Mouse (Mus musculus) forebrain, embryonic 14.5 days (tissue): Measurements from ENCODE around the gene Ptges. TPM values are rescaled to one million over a fixed set of nuclear protein-coding genes. Genes with fewer than 3 reads are reported as not detected.
"Not testable (repeated sequence)": the region's sequence is repeated elsewhere in the genome, so short reads cannot be mapped to it uniquely, and the experiment has no call there.

Source experiments
- ATAC-seq: fragments of 200-750 bp; cut with Nextera tagmentation; 2 replicates; pipeline ENCODE4 v1.8.0; 2017; ENCODE audit warnings: mild to moderate bottlenecking, moderate library complexity
- DNase-seq: peaks from one replicate; pipeline ENCODE4 v3.0.0-alpha.2; 2015; ENCODE audit warnings: low spot score
- H3K27ac ChIP-seq: fragments of 300-500 bp; sonication (generic); 2 replicates; pipeline ENCODE4 v1.5.1; 2014; ENCODE audit warnings: low read depth, mild to moderate bottlenecking, control low read depth, low read length, moderate library complexity
- H3K27me3 ChIP-seq: fragments of 300-500 bp; sonication (generic); replicated peaks from 2 replicates; pipeline ENCODE4 v1.6.1; 2014; ENCODE audit warnings: low read length, control low read depth, mixed read lengths; ENCODE audit not compliant: control insufficient read depth, insufficient read depth
- H3K36me3 ChIP-seq: fragments of 300-500 bp; sonication (generic); 2 replicates; pipeline ENCODE4 v1.6.1; 2014; ENCODE audit warnings: low read length, control low read depth; ENCODE audit not compliant: control insufficient read depth, insufficient read depth
- H3K4me1 ChIP-seq: fragments of 300-500 bp; sonication (generic); 2 replicates; pipeline ENCODE4 v1.6.1; 2014; ENCODE audit warnings: antibody characterized with exemption, low read length, control low read depth; ENCODE audit not compliant: control insufficient read depth, insufficient read depth
- H3K4me2 ChIP-seq: fragments of 300-500 bp; sonication (generic); 2 replicates; pipeline ENCODE4 v1.6.1; 2014; ENCODE audit warnings: mild to moderate bottlenecking, control low read depth, low read length
- H3K4me3 ChIP-seq: fragments of 300-500 bp; sonication (generic); 2 replicates; pipeline ENCODE4 v1.5.1; 2014; ENCODE audit warnings: low read depth, low read length, control low read depth
- H3K9ac ChIP-seq: fragments of 300-500 bp; sonication (generic); 2 replicates; pipeline ENCODE4 v1.6.1; 2014; ENCODE audit warnings: mild to moderate bottlenecking, low read length, control low read depth, moderate library complexity
- H3K9me3 ChIP-seq: fragments of 300-500 bp; sonication (generic); replicated peaks from 2 replicates; pipeline ENCODE4 v1.6.1; 2016; ENCODE audit warnings: low read length, control low read depth, mixed read lengths; ENCODE audit not compliant: control insufficient read depth
- WGBS: fragments of 180-500 bp; shearing (Covaris S2); extraction: QIAGEN DNeasy Blood & Tissue Kit; methylation state at CpG from one replicate; pipeline ENCODE4 v1.1.7; 2014; 5-methylcytosine and 5-hydroxymethylcytosine counted together
- polyA plus RNA-seq: library from polyadenylated mRNA; unstranded; fragments of >200 nt; fragmentation: Nextera tagmentation; extraction: Ambion mirVana; gene quantifications from 2 replicates; pipeline ENCODE4 v1.2.1, GENCODE M21; 2014

Gene Ptges
- polyA plus RNA-seq, 1 experiment from 2014 or later: 2.6 TPM

GRCm38 (mm10) chr2:30954797-30955196 lies 25.1 kb upstream of the Ptges start:
- no peaks in the 10 kb centered on the region for H3K27me3 ChIP-seq
- 82% methylated on average over 6 of the region's 6 CpGs for WGBS
- ATAC-seq (no peak), DNase-seq (no peak)
- H3K4me1 ChIP-seq: peaks cover 18% of the 10 kb centered on the region
- no peak overlapping the region for H3K27ac ChIP-seq
- H3K4me2 ChIP-seq: peak overlapping the region; percentile 80
- peaks cover 52% of the 10 kb centered on the region for H3K36me3 ChIP-seq
- H3K4me3 ChIP-seq: no peak overlapping the region
- no peaks in the 10 kb centered on the region for H3K9me3 ChIP-seq
- H3K9ac ChIP-seq: peak overlapping the region; percentile 87; the same call in 1 of the 2 replicates

- Histone ChIP-seq H3K9me3 (no peaks in the 10 kb centered on the region), H3K27ac (peak within 1 kb of the TSS; percentile 86), H3K9ac (peak within 1 kb of the TSS; percentile 87), H3K36me3 (peaks cover 34% of the 10 kb centered on the region), H3K27me3 (no peaks in the 10 kb centered on the region), H3K4me3 (peak within 1 kb of the TSS; percentile 84), H3K4me1 (peaks cover 18% of the 10 kb centered on the region), H3K4me2 (peak within 1 kb of the TSS; percentile 80)
- DNase-seq (peak; percentile 98), ATAC-seq (peak; percentile 95)
- WGBS: under 1% methylated on average over 60 of the region's 60 CpGs
These were observed 23.3 kb upstream of the Ptges start, which contains the start of gene Tor1b for GRCm38 (mm10) chr2:30952824-30953490. Gene Tor1b (plus strand): TSS chr2:30952959.

DNA sequence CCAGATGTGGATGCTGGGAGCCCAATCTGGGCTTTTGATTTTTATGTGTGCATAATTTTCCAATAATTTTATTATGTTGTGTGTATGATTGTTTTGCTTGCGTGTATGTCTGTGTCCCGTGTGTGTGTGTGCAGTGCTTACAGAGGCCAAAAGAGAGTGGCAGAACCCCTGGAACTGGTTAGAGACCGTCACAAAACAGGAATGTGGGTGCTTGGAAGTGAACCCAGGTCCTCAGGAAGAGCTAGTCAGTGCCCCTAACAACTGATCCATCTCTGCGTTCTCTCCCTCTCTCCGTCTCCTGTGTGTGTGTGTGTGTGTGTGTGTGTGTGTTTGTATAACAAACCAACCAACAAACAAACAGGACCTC lies 22.8 kb upstream of the Ptges start:
- no peaks in the 10 kb centered on the region for H3K9me3 ChIP-seq
- peak overlapping the region; percentile 84 for H3K4me3 ChIP-seq
- peak overlapping the region; percentile 80 for H3K4me2 ChIP-seq
- peaks cover 18% of the 10 kb centered on the region for H3K4me1 ChIP-seq
- peak overlapping the region; percentile 86 for H3K27ac ChIP-seq
- DNase-seq (no peak), ATAC-seq (no peak)
- WGBS: 33% methylated on average over 5 of the region's 5 CpGs
- peaks cover 28% of the 10 kb centered on the region for H3K36me3 ChIP-seq
- no peaks in the 10 kb centered on the region for H3K27me3 ChIP-seq
- peak overlapping the region; percentile 25; the same call in 1 of the 2 replicates for H3K9ac ChIP-seq

- H3K27ac ChIP-seq: no peak overlapping the region
- peak; percentile 71; the same call in 1 of the 2 replicates for ATAC-seq
- no peak overlapping the region for H3K9ac ChIP-seq
- no peaks in the 10 kb centered on the region for H3K4me1 ChIP-seq
- no peaks in the 10 kb centered on the region for H3K27me3 ChIP-seq
- peak overlapping the region; percentile 26; the same call in 1 of the 2 replicates for H3K4me2 ChIP-seq
- 28% methylated on average over 16 of the region's 16 CpGs for WGBS
- no peaks in the 10 kb centered on the region for H3K36me3 ChIP-seq
- peak; percentile 88 for DNase-seq
- no peak overlapping the region for H3K4me3 ChIP-seq
- H3K9me3 ChIP-seq: no peaks in the 10 kb centered on the region
These were observed 12.9 kb upstream of the Ptges start for GRCm38 (mm10) chr2:30942603-30943011.

DNA sequence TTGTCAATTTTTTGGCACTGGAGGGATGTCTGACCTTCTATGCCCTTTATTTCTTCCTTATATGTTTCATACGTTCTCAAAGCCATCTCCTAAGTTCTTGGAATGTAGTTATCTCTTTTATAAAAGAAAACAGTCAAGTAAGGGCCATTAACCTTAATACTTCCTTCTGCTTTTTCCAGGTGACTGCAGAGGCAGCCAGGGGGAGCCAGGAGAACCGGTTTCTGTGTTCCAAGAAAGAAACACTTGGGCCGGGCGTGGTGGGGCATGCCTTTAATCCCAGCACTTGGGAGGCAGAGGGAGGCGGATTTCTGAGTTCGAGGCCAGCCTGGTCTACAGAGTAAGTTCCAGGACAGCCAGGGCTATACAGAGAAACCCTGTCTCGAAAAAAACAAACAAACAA lies 12.5 kb upstream of the Ptges start:
- not testable (repeated sequence) for H3K9ac ChIP-seq, H3K27me3 ChIP-seq, H3K27ac ChIP-seq, H3K4me1 ChIP-seq, H3K36me3 ChIP-seq, H3K9me3 ChIP-seq, DNase-seq, ATAC-seq, H3K4me3 ChIP-seq, H3K4me2 ChIP-seq
- 54% methylated on average over 7 of the region's 7 CpGs for WGBS

DNA sequence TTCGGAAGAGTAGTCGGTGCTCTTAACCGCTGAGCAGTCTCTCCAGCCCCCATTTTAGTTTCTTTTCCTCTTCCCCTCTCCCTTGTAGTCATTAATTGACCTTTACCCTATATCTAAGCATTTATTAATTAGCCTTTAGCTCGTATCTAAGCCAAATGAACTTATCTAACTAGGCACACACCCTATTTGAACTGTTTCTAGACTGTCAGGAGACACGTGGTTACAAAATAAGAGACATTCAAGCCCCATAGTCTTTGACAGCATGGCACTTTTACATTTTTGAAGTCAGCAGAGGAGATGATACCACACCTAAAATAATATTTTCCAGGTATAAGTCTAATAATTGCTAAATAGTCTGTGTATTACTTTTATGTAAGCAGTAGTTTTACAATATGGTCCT lies 11.9 kb upstream of the Ptges start:
- H3K9me3 ChIP-seq: no peaks in the 10 kb centered on the region
- H3K9ac ChIP-seq: no peak overlapping the region
- no peak overlapping the region for H3K27ac ChIP-seq
- no peak for DNase-seq
- no peaks in the 10 kb centered on the region for H3K4me1 ChIP-seq
- ATAC-seq: no peak
- WGBS: 92% methylated on average over 5 of the region's 5 CpGs
- no peaks in the 10 kb centered on the region for H3K36me3 ChIP-seq
- no peaks in the 10 kb centered on the region for H3K27me3 ChIP-seq
- H3K4me3 ChIP-seq: no peak overlapping the region
- no peak overlapping the region for H3K4me2 ChIP-seq

DNA sequence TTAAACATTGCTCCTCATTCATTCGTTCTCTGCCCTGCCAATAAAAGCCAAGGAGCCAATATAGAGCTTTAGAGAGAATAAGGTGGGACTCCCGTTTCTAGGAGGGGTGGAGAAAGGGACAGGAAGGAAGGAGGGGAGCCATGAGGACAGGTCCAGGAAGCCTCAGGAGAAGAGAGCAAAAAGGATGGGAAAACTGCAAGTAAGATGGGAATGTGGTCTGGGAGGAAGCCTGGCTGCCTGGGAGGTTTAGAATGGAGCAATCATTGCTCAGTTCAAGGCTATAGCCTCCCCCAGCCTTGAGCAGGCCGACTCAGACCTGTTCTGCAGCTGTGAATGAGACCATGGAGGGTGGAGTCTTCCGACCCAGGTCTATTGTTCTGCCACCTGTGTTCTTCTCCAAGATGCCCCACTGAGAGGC lies 8.9 kb upstream of the Ptges start:
- Histone ChIP-seq H3K9ac (no peak overlapping the region), H3K27me3 (no peaks in the 10 kb centered on the region), H3K4me3 (no peak overlapping the region), H3K9me3 (no peaks in the 10 kb centered on the region), H3K36me3 (no peaks in the 10 kb centered on the region), H3K27ac (no peak overlapping the region), H3K4me1 (no peaks in the 10 kb centered on the region), H3K4me2 (no peak overlapping the region)
- WGBS: 58% methylated on average over 4 of the region's 4 CpGs
- ATAC-seq (no peak), DNase-seq (no peak)

GRCm38 (mm10) chr2:30937731-30938130 lies 8.1 kb upstream of the Ptges start:
- ATAC-seq (no peak), DNase-seq (no peak)
- Histone ChIP-seq H3K4me2 (no peak overlapping the region), H3K27ac (no peak overlapping the region), H3K9ac (no peak overlapping the region), H3K36me3 (no peaks in the 10 kb centered on the region), H3K4me1 (no peaks in the 10 kb centered on the region), H3K9me3 (no peaks in the 10 kb centered on the region), H3K27me3 (no peaks in the 10 kb centered on the region), H3K4me3 (no peak overlapping the region)
- WGBS: 90% methylated on average over 8 of the region's 8 CpGs

DNA sequence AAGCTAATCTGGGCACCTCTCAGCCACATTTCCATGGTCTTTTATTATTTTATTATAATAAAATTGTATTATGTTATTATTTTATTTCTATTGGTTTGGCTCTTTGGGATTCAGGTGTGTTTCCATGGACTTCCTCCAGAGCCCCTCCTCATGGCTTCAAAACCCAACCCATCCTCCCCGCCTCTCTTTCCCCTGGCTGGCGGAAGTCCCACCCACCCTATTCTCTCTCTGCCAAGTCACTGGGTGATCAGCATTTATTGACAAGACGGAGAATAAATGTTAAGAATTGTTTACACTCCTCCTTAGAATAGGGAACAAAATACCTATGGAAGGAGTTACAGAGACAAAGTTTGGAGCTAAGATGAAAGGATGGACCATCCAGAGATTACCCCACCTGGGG lies 7.1 kb upstream of the Ptges start:
- no peaks in the 10 kb centered on the region for H3K4me1 ChIP-seq

More for the DNA sequence above, 7.1 kb upstream of the Ptges start:
- Histone ChIP-seq H3K4me3 (no peak overlapping the region), H3K9ac (no peak overlapping the region), H3K36me3 (no peaks in the 10 kb centered on the region), H3K27me3 (no peaks in the 10 kb centered on the region), H3K9me3 (no peaks in the 10 kb centered on the region), H3K27ac (no peak overlapping the region), H3K4me2 (no peak overlapping the region)
- 63% methylated on average over 3 of the region's 3 CpGs for WGBS
- ATAC-seq: no peak
- no peak for DNase-seq
